Mouse (Mus musculus): ENCODE data around the gene Acad9.
A peak's percentile ranks its signal among the peaks of the same experiment; 100 is the strongest.

Acad9 gene

DNA sequence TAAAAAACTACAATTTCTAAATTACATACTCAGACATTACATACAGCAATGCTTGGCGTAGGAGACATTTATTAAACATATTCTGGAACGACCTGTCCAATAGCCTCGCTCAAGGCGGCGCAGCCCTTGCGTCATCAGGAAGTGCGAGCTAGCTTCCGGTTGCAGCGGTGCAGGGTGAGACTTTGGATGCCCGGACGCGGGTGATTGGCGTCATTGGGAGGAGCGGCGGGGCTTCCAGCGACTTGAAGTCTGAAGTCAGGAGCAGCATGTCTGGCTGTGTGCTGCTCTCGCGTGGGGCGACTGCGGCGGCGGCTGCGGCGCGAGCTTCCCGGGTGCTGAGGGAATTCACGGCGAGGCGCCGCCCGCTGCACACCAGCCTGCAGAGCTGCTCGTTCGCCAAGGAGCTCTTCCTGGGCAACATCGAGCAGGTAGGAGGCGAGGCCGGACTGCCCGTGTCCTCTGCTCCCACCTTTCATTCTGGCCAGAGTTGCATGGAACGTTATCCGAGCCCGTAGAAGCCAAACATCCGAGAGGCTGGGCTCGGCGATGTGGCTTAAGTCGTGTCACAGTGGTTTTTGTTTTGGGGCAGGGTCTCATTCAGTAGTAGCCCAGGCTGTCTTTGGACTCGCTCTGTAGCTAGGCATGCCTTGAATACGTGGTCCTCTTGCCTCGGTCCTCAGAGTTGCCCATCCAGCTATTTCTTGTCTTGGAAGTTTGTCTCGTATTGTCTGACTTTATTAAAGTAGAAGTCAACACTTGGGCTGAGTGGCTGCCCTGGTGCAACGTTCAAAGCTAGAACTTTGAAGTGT, at the start of gene Acad9:
TSS of gene Acad9 (plus strand) at position 137 of the 809 bp plus-strand sequence.
- DNase-seq (ENCODE audit: low spot score in 2 of 2) = peak; percentile 85 to 96

DNA sequence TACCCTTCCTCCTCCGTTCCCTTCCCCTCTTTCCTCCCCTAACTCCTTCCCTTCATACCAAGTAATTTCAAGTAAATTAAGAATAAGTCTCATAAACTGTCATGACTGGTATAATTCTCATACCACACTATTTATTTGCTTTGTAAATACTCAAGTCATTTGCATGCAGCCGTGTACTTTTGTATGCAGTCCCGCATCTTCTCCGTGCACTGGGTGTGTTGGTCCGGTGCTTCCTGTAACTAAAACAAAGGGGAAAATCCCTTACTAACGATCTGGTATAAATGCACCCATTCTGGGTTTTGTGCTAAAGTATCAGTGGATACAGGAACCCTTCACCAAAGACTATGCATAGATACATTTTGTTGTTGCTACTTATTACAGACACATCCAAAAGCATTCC, 40.0 kb upstream of the Acad9 start:
- DNase-seq (ENCODE audit: low spot score in 2 of 2) = no peak

DNA sequence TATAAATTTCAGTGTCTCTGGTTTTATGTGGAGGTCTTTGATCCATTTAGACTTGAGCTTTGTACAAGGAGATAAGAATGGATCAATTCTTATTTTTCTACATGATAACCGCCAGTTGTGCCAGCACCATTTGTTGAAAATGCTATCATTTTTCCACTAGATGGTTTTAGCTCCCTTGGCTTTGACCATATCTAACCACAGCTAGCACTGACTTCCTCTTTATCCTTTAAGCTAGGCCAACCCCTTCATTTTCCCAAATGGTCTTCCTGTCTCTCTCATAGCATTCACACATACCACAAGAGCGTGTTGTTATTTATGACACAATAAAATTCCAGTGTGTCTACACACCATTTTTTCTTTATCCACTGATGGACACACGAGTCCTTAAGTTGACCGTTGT, 35.8 kb upstream of the Acad9 start:
- no peak for DNase-seq (ENCODE audit: low spot score in 2 of 2)

DNA sequence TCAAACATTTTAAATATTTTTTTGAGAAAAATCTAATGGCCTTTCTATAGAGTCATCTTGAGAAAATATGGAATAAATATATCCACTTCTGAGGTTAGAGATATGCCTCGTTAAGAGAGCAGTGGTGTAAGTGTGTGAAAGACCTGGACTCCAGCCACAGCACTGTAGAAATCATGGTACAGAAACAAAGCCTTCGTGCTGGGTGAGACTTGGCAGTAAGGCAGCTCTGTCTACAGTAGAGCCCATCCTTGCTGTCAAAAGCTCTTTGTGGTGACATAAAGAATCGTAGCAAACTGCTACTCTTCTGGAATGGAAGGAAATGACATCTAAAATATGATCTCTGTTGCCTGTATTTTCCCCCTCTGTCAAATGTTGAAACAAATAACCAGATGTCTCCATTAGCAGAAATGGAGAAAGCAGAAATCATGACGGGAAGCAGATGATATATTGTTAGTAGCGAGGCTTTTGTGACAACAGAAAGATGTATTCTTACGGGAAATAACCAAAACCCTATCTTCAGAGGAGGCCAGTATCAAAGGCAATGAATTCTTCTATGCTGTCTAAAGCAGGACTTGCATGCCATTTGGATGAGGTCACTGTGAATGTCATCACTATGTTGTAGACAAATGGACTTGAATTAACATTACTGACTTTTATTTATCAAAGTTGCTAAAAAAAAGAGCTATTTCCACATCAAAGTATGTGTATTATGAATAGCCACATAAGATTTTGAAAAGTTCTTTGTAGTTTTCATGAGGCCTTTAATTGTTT, 33.9 kb upstream of the Acad9 start:
- no peak for DNase-seq (ENCODE audit: low spot score in 2 of 2)

DNA sequence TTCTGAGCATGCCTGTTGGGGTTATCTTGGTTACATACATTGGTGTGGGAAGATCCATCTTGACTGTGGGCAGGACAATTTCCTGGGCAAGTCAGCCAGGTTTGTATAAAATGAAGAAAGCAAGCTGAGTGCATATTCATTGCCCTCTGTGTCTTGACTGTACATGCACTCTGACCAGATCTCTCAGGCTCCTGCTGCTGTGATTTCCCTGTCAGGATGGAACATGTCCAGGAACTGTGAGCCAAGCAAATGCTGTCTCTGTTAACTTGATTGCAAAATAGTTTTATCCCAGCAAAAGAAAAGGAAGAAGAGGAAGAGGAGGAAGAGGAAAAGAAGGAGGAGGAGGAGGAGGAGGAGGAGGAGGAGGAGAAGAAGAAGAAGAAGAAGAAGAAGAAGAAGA, 21.3 kb upstream of the Acad9 start:
- no peak for DNase-seq (ENCODE audit: low spot score in 2 of 2)

DNA sequence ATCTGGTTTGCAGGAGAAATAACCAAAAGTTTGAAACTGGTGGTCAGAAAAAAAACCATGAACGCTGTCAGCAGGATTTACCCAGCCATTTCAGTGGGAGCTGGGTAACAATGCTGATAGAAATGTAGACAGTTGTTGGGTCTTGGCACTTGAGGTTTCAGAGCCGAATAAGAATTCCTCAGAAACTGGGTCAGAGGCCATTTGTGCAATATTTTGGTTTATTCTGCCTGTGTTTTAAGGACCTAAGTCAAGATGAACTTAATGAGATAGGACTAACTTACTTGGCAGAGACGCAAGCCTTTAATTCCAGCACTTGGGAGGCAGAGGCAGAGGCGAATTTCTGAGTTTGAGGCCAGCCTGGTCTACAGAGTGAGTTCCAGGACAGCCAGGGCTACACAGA, 20.7 kb upstream of the Acad9 start:
- no peak for DNase-seq (ENCODE audit: low spot score in 2 of 2)

DNA sequence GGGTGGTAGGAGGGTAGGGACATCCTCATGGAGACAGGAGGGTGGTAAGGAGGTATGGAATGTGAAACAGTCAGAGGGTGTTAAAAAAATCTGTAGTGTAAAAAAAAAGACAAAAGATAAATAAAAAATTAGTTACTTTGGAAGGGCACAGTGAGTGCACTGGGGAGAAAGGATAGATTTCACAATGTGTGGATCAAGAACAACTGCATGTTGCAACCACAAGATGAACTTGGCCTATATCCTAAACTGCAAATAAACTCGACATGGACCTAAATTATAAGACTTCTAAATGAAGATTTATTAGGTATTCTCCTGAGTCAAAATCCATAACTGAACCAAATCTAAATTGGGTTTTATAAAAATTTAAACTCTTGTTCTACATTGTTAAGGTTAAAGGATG, 16.7 kb upstream of the Acad9 start:
- no peak for DNase-seq (ENCODE audit: low spot score in 2 of 2)

DNA sequence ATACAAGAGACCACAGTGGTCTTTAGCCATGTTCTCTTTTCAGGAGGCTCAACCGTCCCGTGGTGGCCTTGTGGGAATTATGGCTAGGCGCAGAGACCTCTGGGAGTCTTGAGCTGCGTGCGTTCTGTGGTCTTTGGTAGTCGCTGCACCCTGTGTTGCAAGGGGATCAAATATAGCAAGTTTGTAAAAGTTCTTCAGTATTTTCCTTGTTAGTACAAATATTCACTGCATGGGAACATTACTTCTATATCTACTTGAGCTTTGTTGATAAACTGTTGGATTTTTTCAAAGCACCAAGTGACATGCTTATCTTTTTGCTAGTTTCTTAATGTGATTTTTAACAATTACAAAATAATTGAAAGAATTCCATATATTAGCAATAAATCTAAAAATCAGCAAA, 12.3 kb upstream of the Acad9 start, which contains the start of gene Ccdc144b:
TSS of gene Ccdc144b (minus strand) at position 101 of the 400 bp plus-strand sequence.
- no peak for DNase-seq (ENCODE audit: low spot score in 2 of 2)

DNA sequence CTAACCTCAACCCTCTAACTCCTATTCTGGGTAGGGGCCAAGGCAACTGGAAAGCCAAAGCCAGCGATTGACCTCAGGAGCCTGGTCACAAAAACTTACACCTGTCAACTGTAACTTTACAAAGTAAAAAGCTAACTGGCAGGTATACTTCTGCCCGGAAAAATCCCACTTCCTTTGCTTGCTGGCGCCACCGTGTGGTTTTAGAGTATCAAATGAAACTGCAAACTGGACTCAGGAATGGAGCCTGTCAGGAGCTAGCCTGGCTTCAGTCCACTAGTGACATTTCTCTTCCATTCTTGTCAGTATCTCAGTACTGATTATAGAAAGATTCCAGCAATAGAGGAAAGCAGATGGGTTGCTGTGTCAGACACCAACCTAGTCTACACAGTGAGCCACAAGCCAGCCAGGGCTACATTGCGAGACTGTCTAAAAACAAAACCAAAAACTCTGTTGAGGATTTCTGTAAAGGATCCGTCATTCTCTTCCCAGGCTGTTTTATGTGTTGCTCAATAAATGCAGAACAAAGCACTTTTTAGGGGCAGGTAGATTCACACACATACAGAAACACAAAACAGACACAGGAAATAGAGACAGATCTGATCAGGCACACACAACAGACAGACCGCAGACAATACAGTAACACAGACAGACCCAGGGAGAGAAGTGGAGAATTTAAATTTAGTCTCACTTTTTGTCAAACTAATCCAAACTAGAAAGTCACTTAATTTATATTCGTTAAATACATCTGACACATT, 5.5 kb upstream of the Acad9 start:
- DNase-seq (ENCODE audit: low spot score in 2 of 2) = peak in 1 of 2 experiments; percentile 61

DNA sequence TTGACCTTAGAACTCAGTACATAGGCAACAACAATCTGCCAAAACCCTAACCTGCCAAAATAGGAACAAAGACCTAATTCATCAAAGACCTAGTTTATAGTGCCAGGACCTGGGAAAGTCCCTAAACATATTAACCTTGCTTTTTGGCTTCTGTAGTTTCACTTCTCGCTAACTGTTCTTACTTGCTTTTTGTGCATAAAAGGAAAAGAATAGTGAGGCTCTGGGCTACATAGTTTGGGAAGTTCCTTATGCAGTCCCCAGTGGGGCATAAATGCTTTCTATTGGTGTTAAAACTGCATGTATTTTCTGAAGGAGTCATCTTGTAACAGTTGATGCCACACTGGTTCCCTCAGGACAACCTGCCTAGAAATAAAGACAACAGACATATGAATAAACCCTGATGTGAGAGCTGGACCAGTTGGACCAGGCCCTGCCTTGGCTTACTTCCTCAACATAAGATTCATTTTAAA, 1.2 kb upstream of the Acad9 start:
- no peak for DNase-seq (ENCODE audit: low spot score in 2 of 2)

DNA sequence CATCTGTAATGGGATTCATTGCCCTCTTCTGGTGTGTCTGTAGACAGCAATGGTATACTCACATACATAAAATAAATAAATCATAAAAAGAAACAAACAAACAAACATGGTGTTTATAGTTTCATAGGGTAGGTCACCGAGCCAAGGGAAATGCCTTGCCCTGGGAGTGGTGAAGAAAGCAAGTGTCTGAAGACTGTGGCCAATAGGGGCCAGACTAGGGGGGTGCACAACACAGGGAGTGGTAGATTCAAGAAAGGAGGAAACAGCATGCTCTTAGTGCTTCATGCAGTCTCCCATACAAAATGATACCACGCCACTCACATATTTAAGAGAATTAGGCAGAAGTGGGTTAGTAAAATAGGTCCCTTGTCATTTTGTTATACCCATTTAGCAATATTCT, 613 bp upstream of the Acad9 start:
- no peak for DNase-seq (ENCODE audit: low spot score in 2 of 2)

DNA sequence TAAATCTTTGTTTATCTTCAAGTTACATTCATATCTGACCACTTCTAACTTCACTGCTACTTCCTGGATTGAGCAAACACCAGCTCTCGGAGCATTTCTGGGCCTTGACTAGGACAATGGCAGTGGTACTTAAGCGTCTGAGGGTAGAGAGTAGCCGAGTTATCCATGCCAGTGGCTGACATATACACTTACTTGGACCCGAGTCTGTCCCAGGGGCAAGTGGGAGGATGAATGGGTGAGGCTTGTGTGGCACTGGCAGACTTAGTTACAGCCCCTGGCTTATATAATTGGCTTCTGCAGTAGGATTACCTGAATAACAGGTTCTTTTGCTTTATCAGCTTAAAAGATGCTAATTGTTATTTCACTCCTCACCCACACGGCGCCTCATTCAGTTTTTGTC, 2.0 kb downstream of the Acad9 start:
- no peak for DNase-seq (ENCODE audit: low spot score in 2 of 2)

DNA sequence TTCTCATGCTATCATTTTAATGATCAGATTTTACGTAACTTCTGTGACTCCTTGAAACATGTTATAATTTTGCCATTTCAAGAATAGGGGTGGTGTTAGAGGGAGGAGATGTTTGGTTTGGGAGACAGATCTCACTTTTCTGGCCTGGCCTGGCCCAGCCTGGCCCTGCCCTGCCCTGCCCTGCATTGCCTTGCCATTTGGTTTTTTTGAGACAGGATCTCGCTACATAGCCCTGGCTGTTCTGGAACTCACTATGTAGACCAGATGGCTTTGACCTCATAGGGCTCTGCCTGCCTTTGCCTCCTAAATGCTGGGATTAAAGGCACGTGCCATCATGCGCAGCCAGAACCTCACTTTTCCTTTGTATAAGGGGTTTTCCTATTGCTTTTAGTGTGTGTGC, 4.7 kb downstream of the Acad9 start:
- DNase-seq (ENCODE audit: low spot score in 2 of 2) = no peak

DNA sequence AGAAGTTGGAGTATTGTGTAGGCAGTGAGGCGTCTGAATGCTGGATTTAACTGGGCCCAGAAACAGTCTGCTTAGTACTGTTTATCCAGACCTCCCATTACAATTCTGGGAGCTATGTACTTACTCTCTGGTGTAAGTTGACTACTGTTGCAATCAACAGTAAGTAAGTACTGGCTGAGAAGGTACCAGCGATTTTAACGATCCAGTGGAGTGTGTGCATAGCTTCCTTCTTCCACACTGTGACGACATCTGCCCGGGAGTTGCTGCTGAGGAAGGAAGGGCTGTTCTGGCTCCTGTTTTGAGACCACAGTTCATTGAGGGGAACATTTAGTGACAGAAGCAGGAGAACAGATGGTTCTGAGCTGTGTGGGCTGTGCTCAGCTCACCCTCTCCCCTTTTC, 5.3 kb downstream of the Acad9 start:
- no peak for DNase-seq (ENCODE audit: low spot score in 2 of 2)

DNA sequence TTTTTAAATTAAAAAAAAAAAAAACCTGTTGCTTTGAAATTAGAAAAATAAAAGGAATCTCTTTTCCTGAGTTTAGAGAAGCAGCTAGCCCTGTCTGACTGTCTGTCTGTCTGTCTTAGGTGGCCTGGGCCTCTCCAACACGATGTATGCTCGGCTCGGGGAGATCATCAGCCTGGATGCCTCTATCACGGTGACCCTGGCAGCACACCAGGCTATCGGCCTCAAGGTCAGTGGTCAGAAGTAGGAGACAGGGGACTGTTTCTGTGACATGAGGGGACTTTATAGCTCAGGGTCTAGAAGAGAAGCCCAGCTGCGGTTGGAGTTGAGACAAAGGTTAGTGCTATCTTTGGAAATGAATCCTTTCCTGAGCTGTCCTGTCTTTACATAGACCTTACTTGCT, 8.5 kb downstream of the Acad9 start:
- DNase-seq (ENCODE audit: low spot score in 2 of 2) = no peak

DNA sequence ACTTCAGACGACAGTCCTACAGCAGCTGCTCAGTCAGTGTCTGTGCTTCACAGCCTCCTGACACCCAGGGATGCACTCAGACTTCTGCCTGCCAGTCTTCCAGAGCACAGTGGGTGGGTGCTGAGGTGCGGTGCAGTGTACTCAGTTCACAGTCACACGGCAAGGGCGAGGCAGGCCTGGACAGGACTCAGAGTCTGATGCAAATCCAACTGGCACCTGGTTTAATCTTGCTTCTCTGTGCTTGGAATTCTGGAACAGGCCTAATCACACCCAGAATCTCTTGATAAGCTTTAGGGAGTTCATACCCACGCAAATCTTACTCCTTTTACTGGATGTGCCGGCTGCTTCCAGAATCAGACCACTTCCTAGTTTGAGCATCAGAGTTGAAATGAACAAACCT, 9.7 kb downstream of the Acad9 start:
- no peak for DNase-seq (ENCODE audit: low spot score in 2 of 2)

DNA sequence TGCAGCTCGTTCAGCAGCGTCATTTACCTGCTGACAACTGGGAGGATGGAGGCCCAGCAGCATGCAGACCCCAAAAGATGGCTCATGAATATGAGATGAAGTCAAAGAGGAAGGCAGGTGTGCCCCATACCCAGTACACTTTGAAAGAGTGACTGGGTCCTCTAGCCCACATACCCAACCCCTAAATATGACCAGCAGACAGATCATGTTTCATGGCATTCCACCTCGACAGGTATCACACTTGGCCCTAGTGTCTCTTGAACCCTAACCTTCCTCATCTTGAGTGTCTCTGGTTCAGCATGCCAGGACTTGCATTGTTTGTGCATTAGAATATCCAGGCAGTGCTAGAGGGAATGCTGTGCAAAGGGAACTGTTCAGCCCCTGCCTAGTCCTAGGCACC, 11.6 kb downstream of the Acad9 start:
- no peak for DNase-seq (ENCODE audit: low spot score in 2 of 2)

DNA sequence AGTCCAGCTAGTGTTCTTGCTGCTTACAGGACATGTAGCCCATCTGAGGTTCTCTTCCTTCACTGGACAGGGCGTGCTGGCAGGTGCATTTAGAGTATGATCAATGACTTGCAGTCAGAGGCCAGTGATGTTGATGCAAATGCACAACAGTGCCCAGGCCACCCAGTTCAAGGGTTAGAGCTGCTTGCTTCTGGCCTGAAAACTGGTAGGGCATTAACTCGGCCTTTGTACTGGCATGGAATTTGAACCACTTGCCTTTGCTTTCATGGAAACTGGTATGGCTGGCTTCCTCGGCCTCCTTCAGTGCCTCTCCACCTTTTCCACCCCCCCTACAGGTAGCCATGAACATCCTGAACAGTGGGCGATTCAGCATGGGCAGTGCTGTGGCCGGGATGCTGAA, 14.1 kb downstream of the Acad9 start:
- no peak for DNase-seq (ENCODE audit: low spot score in 2 of 2)

DNA sequence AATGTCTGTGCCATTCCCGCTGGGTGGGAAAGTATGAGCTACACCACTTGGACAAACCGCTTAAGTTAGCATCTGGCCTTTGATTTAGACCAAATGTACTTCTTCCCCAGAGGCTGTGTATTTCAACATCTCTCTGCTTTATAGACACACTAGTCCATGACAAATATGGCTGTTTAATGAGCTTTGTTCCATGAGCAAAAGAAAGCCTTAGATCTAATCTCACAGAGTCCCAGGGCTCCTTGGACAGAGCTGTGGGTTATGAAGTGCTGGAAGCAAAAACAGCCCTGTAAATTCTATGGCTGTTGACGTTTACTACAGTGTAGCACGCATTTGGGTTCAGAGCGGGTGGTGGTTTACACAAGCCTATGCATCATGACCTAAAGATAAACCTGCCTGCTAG, 15.0 kb downstream of the Acad9 start:
- no peak for DNase-seq (ENCODE audit: low spot score in 2 of 2)

DNA sequence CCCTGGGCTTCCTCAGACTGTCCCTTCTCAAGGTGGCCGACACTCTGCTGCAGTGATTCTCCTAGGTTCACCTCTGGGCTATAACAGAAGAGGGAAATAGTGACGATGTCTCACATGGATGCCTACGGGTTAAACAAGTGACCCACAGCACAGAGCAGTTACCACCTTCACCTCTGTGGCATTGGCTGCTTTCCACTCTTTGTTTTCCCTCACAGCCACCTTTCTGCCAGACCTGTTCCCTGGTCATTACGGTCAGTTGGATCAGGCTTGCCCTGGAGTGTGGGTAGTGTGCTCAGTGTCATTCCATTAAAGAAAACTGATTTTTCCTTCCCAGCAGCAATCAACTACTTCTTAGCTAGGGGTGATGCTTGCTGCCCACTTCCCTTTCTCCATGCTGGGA, 17.1 kb downstream of the Acad9 start:
- no peak for DNase-seq (ENCODE audit: low spot score in 2 of 2)

DNA sequence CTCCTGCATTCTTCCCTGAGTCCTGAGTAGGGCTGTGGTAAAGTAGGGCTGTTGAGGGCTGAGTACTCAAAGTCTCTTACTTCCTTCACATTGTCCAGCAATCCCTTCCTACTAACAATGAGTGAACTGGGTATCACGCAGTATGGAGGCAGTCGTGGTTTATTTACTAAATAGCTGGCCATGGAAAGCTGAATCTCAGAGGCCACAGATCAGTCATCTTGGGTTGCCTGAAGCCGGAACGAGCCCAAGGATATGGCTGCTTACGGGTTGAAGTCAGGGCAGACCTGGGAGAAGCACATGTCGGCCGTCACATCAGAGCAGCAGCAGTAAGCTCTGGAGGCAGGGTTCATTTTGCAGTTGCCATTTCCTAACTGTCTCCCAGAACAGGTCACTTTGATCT, 17.6 kb downstream of the Acad9 start:
- DNase-seq (ENCODE audit: low spot score in 2 of 2) = no peak

DNA sequence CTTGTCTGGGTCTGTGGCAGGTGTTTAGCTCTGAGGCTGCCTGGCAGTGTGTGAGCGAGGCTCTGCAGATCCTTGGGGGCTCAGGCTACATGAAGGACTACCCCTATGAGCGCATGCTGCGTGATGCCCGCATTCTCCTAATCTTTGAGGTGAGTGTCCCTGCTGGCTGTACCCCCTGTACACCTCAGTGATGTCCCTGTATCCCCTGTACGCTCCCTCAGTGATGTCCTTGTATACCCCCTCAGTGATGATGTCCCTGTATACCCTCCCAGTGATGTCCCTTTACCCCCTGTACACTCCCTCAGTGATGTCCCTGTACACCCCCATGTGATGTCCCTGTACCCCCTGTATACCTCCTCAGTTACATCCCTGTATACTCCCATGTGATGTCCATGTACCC, 19.6 kb downstream of the Acad9 start:
- no peak for DNase-seq (ENCODE audit: low spot score in 2 of 2)
